Mouse (Mus musculus): Measurements from ENCODE around the gene Pou4f2.

The Pou4f2 gene

DNA sequence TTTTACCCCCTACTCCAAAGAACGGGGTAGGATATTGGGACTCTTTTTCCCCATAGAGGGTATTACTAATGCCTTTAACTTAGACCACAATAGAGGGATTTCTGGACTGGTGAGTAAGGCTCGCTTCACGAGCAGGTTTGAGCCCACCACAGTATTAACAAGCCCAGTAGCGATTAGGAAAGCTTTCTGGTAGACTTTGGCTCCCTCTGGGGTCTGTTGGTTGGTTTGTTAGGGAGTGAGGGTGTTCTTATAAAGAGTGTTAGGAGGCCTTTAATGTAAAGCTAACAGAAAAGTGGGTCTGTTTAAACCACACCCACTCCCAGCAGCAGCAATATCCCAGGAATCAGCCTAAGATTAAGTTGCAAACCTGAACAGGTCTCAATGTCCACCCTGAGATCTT, 17.2 kb downstream of the Pou4f2 start:
- DNase-seq (ENCODE audit: low spot score): no peak

DNA sequence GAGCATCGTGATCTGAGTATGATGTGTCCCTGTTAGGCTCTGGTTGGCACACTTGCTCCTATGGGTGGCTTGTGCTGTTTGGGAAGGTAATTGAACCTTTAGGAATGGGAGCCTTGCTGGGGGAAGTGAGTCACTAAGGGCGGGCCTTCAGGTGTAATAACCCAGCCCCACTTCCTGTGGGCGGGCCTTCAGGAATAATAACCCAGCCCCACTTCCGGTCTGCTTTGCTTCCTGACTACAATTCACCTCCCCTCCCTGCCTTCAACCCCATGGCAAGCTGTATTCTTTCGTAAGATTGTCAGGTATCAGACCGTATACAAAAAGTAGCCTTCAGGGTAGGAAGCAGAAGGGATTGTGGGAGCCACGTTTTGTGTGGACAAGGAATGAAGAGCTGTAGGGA, 45.7 kb downstream of the Pou4f2 start:
- DNase-seq (ENCODE audit: low spot score): no peak

All from yolk sac, embryonic 10.5 days (tissue).